Mouse (Mus musculus): Measurements from ENCODE around the gene Cdc37.

DNA sequence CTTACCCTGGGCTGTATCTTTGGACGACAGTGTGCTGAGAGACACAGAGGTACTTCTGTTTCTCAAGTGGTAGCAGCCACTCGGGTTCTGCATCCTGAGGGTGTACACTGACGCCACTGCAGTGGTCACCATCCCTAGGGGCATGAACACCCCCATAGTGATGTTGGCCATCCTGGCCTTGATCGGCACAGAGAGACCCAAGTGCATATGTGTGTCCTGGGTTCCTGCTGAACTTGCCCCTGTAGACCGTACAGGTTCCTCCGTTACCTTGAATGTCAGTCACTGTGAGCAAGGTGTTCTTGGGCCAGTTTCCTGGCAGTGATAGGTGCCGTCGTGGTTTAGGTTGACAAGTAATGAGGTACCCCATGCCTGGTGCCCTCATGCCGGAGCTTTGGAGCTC is 56.4 kb downstream of the Cdc37 start:
- TF ChIP-seq MYC (IDR thresholded peaks at IDR 0.05; ENCODE audit: low read depth, low read length) = no peak
- TF ChIP-seq USF2 (IDR thresholded peaks at IDR 0.05; ENCODE audit: borderline replicate concordance in 1 of 2, insufficient read depth in 1 of 2, low read depth in 1 of 2, low read length in 2 of 2) = no peak
- TF ChIP-seq ELF1 (IDR thresholded peaks at IDR 0.05; ENCODE audit: low read depth, low read length) = no peak
- TF ChIP-seq ZKSCAN1 (IDR thresholded peaks at IDR 0.05; ENCODE audit: low read depth, low read length) = no peak
- TF ChIP-seq POLR2A (IDR thresholded peaks at IDR 0.05; ENCODE audit: control insufficient read depth in 1 of 2, insufficient read depth in 1 of 2, low read depth in 1 of 2, low read length in 2 of 2, poor library complexity in 1 of 2) = no peak; a peak in 1 of 4 replicates
